Mouse (Mus musculus): Measurements from ENCODE around the gene Faap20.
A peak's percentile ranks its signal among the peaks of the same experiment; 100 is the strongest.

Gene Faap20

DNA sequence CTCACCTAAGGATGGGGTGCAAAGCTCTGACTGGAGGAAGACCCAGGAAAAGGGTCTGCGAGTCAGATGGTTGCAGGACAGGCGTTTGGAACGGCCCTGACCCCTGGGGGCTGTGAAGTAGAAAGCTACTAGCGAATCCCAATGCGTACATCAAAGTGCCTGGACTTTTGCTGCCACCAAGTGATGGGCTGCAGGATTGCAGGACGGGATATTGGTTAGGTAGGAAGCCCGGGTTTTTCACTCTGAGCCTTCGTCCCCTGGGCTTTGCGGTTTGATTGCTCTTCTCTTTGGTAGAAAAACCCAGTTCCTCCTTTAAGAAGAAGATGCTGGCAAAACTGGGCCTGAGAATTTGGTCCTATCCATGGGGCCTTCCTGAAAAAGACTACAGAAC, 350 bp upstream of the Faap20 start:
- peak; percentile 92 to 95 for DNase-seq

DNA sequence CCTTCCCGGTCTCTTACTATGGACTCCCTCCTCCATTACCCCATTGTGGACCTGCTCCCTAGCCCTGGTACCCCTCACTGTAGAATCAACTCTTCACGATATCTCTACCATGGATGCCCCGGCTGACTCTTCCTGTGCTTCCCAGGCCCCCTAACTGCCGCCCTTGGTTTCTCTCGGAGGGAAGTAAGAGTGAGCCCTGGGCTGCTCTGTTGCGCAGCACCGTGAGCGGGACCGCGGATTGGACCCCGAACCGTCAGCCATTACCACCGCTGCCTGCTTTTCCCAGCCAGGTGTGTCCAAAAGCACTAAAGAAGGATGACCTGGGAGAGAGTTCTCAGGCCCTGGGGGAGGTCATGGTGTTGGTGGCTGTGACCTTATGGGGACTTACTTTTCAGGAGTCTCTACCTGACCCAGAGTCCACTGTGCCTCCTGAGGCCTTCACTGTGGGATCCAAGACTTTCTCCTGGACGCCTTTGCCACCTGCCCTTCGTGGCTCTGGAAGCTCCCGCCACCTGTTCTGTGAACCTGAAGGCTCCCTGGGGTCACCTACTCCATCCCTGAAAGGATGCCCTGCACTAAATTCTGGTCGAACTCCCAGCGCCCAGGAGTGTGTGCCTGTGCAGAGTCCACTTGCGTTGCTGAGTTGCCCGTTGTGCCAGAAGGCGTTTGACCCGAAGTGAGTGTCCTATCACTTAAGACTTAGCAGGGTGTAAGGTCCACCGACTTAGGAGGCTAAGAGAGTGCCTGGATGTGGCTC, 937 bp downstream of the Faap20 start:
- peak in 1 of 2 experiments; percentile 42 for DNase-seq

DNA sequence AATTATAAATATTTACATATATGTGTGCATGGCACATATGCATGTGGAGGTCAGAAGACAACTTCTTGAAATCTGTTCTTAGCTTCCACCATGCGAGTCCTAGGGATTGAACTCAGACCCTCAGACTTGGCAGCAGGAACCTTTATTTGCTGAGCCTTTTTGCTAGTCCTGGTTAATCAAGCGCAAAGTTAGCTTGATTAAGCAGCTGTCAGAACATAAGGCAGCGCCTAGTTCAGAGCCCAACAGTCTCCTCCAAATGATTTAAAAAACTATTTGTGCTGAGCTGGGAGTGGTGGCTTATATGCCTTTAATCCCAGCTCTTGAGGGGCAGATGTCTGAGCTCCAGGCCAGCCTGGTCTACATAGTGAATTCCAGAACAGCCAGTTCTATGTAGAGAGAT, 1.5 kb downstream of the Faap20 start:
- no peak for DNase-seq

DNA sequence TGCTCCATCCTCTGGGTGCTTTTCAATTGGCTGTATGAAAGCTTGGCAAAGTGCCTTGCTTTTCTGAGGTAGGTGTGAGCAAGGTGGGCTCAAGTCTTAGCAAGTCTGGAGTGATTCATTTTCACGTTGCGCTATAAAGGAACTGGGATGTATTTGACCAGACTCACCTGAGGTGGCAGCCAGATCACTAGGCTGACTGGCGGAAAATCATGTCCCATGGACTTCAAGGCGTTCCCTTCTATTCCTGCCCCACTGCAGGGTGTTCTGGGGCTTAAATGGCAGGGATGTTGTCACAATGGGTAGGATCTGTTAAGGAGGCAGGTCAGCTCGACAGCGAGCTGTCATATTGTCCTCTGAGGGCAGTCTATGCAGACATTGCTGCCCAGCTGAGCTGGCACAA, 2.7 kb downstream of the Faap20 start:
- DNase-seq = no peak

DNA sequence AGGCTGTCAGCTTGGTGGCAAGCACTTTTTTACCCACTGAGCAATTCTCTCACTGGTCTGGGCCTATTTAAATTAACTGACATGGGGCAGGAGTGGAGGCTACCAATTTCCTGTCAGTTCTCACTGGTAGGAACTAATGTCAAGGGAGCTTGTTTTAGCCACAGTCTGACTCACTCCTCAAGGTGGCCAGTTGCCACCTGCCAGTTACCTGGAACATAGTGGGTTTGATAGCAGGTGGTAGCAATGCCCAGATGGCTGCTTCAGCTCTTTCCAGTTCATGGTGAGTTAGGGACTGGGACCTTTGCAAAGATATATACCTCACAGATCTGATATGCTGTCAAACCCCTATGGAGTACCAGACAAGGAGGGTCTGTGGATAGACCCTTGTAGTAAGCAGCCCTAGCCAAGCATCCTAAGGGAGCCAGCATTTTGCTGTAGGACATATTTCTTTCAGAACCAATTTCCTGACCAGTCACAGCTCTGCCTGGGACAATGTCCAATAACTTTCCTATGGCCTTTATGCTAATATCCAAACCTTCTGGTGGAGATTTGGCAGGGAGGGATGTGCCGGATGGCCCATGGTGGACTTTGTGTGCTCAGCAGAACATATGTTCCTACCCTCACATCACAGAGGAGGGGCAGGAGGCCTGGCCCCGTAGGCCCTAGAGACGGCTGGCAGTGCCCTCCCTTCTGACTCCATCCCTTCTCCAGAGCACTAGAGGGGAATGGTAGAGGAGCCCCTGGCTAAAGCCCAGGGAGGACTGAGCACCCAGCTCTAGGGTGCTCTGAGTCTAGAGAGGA, 15.1 kb downstream of the Faap20 start:
- no peak for DNase-seq

DNA sequence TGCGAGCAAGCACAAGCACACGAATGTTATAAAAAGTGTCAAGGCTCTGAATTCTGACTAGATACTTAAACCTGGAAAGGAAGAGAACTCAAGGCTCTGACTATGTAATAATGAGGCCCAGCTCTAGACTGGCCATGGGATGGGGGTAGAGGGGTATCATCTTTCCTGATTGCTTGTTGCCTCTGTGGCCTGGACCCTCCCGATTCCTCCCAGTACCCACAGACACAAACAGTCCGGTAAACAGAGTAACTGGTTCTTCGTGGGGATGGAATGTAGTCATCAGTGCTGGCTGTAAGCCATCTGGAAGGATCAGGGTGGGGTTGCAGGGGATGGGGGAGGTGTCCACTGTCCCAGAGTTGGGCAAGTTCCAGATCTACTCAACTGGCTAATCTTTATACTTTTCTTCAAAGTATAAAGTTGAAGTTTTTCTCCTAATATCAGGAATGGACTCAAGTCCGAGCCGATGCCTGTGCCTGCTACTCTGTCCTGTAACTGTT, 17.5 kb downstream of the Faap20 start:
- no peak for DNase-seq

DNA sequence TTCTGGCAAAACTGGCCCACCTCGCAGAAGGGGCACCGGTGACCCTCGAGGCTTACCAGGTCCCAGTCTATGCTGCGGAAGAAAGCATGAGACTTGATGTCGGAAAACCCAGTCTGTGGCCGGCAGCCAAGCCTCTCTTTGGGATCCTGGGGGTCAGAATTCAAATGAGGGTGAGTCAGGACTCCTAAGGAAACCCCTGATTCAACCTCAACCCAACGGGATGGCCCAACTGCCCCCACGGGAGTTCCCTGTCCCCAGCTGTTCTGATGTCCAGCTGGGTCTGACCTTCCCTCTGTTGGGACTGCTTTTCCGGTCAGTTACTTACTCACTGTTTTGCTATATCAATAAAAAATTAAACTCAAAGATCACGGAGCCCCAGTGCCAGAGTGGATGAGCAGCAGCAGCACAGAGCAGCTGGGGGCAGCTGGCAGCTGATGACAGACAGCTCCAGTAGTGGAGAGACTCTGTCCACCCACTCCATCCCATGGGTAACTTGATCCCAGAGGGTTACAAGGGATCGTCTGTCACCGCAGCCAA, 18.1 kb downstream of the Faap20 start:
- no peak for DNase-seq

DNA sequence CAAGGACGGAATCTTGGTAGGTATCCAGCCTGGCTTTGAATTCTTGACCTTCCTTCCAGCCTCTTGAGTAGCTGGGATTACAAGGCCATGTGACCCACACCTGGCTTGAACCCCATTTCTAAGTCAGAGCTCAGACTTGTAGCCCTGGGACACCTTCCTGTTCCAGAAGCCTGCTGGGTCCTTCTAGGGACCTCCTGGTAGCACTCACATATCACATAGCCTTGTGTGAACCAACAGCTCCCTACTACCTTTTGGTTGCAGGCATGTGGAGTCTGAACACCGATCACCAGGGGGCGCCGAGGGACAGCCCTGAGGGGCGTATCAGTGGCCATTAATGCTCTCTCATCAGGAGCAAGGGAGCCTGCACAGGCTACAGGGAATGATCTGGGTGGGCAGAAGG, 18.8 kb downstream of the Faap20 start:
- DNase-seq = peak; percentile 40 to 53

DNA sequence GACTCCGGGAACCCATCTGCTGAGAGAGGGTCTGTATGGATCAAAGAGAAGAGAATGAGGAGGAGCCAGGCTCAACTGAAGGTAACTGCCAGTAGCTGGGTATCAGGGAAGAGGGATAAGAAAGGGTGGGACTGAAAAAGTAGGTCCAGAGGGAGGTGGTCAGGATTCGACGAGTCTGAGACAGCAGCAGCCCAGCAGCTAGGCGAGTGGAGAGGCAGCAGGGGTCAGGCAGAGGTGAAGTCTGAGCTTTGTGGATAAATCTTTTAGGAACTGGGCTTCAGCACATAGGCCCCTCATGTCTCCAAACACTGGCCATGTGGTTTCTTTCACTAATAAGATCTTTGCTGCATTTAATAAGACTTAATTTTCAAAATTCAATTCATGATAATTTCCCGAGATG, 24.8 kb downstream of the Faap20 start:
- DNase-seq = no peak

DNA sequence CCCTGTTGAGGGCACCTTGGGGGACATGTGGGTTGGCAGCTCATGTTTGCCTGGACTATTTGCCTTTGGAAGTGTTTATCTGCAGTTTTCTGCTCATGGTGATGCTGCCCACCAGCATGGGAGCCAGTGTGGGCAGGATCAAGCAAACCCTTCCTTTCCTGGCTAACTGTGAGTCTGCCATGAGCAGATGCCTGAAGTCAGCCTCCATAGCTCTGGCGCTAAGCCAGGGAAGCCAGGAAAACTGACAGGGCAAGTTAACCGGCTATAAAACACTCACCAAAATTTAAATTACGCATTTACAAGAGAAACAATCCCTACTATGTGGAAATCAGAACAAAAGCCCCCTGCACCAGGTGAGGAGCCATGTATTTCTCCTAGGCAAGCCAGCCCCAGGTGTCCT, 25.2 kb downstream of the Faap20 start:
- no peak for DNase-seq

DNA sequence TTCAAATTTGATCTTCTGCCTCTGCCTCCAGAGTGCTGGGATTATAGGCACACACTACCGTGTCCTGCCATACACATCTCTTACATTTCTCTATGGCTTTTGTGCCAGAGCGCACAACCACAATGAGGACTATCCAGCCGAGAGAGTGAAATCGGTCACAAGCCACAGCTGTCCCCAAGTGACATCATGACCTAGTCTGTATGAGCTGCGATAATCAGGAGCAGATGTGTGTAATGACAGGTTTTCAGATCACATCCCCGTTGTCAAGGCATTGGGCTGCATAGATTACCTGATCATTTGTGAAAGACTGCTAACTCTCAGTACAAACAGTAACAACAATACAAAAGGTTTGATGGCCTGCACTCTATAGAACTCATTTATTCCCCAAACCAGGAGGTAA, 28.4 kb downstream of the Faap20 start:
- no peak for DNase-seq

DNA sequence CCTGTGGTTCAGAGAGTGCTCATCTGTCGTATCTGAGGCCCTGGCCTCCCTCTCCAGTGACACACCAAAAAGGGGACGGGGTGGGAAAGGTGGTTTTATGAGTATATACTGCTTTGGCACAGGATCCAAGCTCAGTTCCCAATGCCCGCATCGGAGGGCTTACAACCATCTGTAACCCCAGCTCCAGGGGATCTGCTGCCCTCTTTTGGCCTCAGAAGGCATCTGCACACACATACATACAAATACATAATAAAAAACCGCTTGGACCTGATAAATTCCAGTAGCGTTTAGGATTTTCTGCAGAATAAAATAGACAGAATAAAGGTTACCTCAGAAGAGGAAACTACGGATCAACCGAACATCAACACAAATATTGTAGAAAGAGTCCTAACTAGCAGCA, 29.5 kb downstream of the Faap20 start:
- no peak for DNase-seq

DNA sequence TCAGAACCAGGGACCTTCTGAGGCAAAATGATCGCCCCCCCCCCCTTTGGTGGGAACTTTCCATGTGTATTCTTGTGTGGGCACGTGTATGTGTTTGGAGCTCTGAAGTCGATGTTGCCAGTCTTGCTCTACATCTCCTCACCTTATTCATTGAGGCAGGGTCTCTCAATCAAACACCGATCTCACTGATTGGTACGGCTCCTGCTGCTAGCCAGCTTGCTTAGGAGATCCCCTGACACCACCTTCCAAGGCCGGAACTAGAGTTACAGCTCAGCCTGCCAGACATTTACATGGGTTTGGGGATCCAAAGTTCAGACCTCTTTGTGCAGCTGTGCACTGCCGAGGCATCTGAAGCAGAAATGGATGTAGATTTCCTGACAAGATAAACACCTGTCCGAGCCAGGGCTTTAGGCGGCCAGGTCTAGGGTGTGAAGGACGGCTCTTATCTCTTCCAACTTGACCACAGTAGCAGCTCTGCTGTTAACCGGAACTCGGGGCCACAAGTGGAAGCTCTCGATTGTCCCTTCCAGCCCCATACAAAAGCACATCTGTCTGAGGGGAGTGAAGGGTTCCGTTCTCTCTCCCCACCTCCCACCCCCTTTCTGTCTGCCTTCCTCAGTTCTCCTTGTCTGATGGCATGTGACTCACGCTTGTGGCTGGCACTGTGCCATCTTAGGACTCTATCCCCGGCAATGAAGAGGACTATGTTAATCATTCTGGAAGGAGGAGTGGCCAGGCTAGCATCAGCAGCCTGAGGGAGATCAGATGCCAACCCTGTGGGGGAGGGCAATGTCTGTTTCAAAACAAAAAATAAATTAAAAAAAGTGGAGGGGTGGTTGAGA, 30.5 kb downstream of the Faap20 start:
- DNase-seq = no peak

DNA sequence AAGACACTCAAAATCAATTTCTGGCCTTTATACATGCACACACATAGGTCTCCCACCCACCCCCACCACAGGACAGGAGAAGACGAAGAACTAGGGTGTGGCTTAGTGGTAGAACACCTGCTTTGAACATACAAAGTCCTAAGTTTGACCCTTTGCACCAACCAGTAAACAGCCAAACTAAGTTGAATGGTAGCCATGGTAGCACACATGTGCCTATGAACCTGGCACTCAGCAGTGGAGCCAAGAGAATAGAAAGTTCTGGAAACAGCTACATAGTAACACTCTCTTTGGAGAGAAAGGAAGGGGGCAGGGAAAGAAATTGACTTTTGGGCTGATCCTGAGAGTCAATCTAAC, 31.1 kb downstream of the Faap20 start:
- DNase-seq = no peak

DNA sequence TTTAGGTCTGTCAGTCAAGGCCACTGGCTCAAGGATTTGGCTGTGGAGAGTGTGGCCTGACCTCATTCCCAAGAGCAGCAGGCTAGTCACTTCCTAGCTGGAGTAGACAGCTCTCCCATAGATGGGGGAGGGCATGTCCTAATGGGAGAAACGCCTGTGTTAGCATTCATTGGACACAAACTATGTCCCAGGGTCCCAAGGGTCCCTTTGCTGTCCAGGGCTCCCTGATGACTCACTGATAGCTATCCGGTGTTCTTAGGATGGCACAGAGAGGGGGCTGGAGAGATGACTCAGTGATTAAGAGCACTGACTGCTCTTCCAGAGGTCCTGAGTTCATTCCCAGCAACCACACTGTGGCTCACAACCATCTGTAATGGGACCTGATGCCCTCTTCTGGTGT, 31.6 kb downstream of the Faap20 start:
- DNase-seq = no peak

DNA sequence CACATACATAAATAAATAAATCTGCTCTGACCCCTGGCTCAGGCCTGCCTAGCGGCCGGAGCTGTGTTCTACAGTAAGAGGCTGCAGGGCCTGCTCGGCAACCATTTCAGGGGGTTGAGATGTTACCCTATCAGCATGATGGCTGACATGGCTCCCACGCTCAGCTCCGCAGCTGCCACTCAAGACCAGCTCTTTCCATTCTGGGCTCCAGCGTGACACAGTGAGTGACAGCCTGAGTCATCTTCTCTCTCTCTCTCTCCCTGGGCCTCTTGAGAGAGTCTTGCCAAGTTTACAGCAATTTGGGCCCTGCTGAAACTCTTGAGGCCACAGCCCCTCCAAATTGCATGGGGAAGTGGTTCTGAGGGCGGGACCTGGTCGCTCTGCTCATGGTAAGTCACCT, 32.0 kb downstream of the Faap20 start:
- DNase-seq = no peak

DNA sequence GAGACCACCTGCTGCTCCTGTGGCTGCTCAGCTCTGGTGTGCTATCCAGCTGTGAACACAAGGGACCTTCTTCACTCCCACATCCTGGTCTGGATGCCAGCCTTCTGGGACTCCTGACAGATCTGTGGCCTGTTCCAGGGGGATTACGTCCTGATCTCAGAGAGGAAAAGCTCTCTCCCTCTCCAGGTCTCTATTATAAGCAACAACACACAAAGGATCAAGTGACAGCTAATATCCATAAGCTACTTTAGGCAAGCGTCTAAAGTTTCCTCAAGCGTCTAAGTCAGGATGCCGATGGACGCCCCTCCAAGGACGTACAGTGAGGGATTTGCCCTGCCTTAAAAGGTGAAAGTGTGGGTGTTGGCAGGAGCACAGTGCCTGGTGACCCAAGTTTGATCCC, 32.6 kb downstream of the Faap20 start:
- no peak for DNase-seq

DNA sequence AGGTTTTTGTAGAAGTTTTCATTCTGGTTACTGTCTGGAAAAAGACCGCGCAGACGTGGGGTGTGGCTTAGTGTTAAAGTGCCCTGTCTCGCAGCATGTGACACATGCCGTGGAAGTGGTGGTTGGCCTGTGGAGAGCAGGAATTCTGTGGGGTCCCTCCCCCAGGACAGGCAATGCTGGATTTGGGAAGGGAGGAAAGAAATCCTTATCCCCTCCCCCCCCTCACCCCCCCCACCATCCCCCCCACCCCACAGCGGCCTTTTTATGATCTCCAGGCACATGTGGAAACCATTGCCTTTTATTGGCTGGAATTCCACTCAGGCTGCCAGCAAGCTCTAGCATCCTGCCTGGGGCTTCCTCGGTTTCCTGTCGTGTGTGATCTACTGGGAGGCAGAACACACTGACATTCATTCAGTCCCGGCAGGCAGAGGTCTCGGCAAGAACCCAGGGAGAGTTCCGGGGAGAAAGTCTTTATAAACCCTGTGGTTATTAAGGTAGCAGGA, 33.5 kb downstream of the Faap20 start:
- no peak for DNase-seq

DNA sequence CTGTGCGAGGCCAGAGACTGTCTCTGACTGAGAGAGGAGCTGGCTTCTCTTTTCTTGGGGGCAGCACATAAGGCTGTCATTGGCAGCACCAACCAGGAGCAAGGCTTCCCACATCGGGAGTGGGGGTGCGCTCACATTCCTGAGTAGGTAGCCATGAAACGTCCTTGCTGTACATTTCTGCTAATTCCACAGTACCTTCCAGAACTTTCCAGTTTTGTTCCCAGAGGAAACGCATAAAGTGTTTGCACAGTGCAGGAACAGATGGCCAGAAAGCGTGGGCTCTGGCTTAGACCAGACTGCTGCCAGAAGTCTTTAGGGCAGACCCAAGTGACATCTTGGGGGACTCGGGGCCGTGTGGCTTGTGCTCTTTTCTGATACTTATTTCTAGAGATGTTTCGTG, 34.0 kb downstream of the Faap20 start:
- DNase-seq = no peak

DNA sequence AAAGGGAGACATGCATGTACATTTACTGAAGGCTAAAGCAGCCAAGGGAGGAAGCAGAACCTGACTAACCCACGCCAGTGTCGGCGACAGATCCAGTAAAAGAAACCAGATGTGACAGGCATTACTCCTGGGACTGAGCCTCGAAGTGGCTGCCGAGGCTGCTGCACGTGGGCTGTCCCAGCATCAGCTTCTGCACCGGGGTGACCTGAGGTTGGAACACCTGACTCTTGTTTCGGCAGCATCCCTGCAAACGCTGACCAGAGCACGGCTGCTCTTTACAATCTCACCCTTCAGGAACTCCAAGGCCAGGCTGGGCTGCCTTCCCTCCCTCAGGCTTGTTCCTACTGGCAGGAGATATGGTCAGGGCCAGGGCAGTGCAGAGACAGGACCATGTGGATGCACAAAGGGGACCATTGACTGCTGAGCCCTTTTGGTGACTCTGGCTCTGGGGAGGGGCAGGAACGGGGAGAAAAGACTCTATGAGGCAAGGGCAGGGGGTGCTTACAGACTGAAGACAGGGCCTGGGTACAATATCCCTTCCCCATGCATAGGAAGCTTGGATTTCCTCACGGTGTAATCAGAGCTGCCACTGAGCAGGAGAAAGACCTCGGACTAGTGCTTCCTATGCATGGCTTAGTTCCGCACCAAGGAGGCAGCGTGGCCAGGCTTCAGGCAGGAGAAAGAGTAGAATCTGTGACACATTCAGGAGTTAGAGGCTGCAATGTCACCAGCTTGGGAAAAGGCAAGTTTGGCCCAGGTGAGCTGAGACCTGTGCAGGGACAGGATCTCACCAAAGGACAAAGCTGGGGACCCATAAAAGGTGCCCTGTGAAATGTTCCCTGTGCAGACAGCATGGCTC, 35.1 kb downstream of the Faap20 start:
- DNase-seq = no peak

DNA sequence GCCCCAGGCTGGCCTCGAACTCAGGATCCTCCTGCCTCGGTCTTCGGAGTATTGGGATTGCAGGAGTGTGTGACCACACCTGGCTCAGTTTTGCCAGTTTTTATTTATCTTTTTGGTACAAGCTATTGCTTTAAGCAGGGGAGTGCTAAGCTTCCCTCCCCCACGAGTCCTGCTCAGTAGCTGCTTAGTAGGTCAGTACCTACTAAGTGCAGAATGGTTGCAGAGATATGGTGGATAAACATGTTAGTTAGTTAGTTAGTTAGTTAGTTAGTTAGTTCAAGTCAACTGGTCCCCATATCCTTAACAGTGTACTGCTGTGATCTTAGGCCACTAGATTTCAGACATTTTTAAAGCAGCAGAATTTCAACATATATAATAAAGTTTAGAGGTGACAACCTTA, 36.5 kb downstream of the Faap20 start:
- DNase-seq = no peak

DNA sequence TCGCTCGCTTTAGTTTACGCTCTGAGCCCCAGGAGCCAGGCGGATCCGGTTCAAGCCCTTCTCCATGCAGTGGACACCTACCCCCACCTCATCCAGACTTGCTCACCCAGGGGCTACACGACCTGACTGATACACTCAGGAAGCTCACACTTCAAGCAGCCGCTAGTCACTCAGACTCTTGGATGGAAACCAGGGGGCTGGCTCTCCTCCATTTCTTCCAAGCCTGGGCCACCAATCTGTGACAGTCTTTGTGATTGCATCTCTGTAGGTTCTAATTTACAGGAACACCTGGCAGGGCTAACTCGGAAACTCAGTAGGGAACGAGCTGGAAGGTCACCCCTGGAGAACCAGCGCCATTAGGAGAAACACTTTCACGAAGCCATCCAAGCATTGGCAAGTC, 38.1 kb downstream of the Faap20 start:
- DNase-seq = no peak

Measured in thymus, postnatal 36 days (tissue).